Mouse (Mus musculus) T-helper 2 cell (primary cell): ENCODE results near the gene Foxn2.
"Not testable (repeated sequence)": the region's sequence is repeated elsewhere in the genome, so short reads cannot be mapped to it uniquely, and the experiment has no call there.

Experiments used
- in situ Hi-C: fragments of 300-600 bp; cut with MboI, MseI; formaldehyde crosslinking; loops from one replicate; pipeline ENCODE4 v1.15.1; 2025; ENCODE audit warnings: high pct_unique_total_duplicates

Foxn2 gene

DNA sequence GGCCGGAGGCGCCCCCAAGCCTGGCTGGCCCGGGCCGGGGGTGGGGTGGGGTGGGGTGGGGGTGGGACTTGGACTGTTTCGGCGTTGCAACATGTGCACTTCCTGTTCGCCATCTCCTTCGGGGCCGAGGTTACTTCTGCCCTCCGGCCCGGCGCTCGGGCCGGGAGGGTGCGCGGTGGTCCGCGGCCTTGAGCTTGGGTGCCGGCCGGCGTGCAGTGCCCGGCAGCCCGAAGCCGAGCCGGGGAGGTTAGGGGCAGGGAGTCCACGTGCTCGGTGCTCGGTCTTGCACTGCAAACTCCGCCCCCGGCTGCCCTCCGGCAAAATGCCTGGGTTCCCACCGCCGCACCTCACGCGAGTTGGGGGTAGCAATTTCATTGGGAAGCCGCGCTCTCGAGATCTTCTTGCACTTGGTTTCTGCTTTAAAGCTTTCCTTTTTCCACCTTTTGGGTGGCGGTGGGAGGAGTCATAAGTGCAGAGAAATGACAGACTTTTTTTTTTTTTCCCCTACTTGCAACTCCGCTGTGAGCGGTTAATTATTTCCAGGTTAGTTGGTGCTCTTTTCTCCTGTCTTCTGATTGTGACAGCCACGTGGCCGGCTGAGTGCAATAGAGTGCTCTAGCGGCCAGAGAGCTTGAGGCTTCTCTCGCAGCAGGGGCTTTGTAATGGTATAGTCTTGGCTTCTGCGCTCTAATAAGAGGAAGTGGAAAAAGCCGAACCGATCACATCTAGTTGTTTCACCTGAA lies 1.1 kb downstream of the Foxn2 start:
- in situ Hi-C loops, result no loop called here

- in situ Hi-C loops, result no loop called here
Measured at GRCm38 (mm10) chr17:88442661-88443060, 2.1 kb downstream of the Foxn2 start.

GRCm38 (mm10) chr17:88443186-88443585 lies 2.7 kb downstream of the Foxn2 start:
- in situ Hi-C loops, result no loop called here

DNA sequence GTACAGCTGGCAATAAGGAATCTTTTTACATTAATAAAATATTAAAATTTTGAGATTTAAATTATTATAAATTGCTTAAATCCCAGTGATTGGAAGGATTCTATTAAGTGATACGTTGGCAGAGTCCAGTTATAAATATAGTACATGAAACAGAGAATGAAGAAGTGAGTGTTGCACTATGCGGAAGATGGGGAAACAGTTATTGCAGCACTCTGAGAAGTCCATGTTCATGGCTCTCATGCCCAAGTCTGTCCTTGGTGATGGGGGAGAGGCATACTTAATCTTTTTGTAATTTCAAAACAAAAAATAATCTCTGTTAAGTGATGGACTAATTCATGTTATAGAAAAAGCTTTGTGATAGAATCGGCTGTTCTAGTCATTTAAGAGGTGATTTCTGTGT lies 17.6 kb downstream of the Foxn2 start:
- in situ Hi-C loops, result no loop called here

DNA sequence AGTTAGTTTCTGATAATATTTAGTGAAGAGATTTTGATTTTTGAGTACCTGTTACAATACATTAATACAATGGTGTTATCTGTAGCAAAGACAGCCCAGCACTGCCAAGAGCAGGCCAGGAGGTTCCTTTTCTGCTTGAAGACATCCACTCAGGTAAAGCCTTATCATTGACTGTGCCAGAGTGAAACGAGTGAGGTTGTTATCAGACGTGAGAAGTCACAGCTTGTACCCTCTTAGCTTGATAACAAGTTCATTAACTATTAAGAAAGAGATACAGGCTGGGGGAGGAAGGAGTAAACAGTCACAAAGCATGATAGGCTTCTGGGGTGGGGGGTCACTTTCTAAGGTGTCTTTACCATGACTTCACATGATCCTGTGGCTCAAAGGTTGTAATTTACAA lies 19.0 kb downstream of the Foxn2 start:
- in situ Hi-C loops, result no loop called here

GRCm38 (mm10) chr17:88459916-88460901 lies 19.7 kb downstream of the Foxn2 start:
- in situ Hi-C loops, result no loop called here

DNA sequence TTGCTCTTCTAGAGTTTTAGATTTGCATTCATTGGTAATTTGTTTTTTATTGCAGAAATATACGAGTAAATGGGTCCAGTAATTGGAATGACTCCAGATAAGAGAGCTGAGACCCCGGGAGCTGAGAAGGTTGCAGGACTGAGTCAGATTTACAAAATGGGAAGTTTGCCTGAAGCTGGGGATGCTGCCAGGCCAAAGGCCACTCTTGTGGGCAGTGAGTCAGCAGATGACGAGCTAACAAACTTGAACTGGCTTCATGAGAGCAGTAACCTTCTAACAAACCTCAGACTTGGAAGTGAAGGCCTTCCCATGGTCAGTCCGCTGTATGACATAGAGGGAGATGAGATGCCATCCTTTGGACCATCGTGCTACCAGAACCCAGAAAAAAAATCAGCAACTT lies 22.1 kb downstream of the Foxn2 start:
- in situ Hi-C loops, result no loop called here

GRCm38 (mm10) chr17:88466591-88466990 lies 26.1 kb downstream of the Foxn2 start:
- in situ Hi-C loops, result no loop called here

- in situ Hi-C loops, result no loop called here
Measured at GRCm38 (mm10) chr17:88467696-88468095, 27.2 kb downstream of the Foxn2 start.

GRCm38 (mm10) chr17:88468655-88469398 lies 28.3 kb downstream of the Foxn2 start:
- in situ Hi-C loops, result not testable (repeated sequence)

DNA sequence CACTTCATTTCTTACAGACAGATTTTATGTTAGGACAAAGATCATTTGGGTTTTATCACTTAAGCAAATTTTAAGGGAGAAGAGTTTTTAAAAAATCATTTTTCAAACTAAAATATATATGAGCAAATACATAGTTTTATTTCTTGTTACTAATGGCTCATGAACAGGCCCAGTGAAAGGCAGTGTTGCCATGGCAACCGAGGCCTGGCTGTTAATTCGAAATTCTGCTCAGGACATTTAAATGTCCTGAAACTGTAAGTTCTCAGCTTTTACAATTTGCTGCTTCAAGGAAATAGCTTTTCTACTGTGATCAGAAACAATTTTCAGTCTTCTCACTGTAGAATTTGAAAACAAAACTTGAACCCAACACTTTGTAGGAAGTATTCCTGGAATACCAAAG lies 33.3 kb downstream of the Foxn2 start:
- in situ Hi-C loops, result no loop called here

DNA sequence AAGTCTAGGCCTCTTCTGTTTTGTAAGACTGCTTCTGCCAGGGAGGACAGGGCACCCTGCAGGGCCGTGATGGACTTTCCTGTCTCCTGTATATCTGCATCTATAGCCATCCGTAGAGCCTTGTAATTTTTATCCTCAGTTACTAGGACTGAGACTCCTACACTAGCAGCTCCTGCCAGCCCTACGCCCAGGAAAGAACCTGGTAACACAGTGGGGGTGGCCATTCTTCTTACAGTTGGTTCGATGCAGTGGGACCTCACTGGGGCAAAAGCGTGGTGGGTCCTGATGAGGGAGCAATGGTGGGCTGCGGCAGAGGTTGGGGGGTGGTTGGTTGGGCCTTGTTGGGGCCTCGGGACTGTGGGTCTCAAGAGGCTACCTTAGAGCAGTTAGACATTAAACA lies 36.7 kb downstream of the Foxn2 start:
- in situ Hi-C loops, result no loop called here

- in situ Hi-C loops, result no loop called here
Measured at GRCm38 (mm10) chr17:88477699-88478098, 37.2 kb downstream of the Foxn2 start.

- in situ Hi-C loops, result no loop called here
Measured at GRCm38 (mm10) chr17:88479040-88479439, 38.5 kb downstream of the Foxn2 start.

- in situ Hi-C loops, result no loop called here
Measured at GRCm38 (mm10) chr17:88480369-88480768, 39.9 kb downstream of the Foxn2 start.

GRCm38 (mm10) chr17:88481062-88481461 lies 40.6 kb downstream of the Foxn2 start:
- in situ Hi-C loops, result no loop called here

DNA sequence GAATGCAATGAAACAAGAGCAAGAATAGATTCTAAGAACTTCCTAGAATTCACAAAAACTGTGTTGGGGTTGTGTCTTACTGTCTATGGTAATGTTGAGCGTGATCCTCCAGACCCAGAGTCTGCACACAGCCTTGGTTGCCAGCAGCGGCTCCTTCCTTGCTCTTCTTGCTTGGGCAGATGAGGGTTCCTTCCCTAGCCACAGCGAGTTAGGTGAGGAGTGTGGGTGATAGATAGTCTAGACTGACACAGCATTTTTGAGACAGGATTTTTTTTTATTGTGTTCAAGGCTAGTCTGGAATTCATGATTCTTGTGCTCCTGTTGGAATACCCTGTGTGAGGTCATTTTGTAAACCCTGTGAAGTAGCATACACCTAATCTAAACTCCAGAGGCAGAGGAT lies 41.1 kb downstream of the Foxn2 start:
- in situ Hi-C loops, result no loop called here

DNA sequence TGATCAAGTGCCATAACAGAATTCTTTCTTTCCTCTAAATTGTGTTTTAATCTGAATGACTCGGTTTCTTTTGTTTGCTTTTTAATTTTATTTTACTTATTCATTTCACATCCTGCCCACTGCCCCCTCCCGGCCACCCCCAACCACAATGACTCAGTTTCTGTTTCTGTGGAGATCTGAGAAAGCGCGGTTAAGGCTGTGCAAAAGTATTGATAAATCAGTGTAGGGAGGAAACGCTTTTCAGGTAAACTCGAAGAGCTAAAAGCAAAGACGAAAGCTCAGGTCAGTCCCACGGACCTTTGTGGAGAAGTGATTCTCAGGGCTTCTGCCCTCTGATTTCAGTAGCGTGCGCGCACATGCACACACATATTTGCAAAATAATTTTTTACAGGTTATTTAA lies 44.0 kb downstream of the Foxn2 start:
- in situ Hi-C loops, result no loop called here

GRCm38 (mm10) chr17:88484951-88485350 lies 44.4 kb downstream of the Foxn2 start:
- in situ Hi-C loops, result no loop called here

DNA sequence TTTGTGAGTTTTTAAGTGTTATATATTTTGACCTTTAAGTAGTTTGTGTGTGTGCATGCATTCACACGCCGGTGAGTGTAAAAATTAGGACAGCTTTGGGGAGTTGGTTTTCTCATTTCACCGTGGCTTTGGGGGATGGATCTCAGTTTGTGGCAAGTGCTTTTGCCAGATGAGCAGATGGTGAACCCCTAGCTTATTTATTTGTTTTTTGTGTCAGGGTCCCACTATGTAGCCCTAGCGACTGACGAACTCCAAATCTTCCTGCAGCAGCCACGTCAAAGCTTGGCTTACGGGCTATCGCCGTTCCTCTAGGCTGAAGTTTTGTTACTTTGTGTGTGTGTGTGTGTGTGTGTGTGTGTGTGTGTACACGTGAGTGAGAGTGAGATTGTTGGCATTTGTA lies 50.0 kb downstream of the Foxn2 start:
- in situ Hi-C loops, result no loop called here

DNA sequence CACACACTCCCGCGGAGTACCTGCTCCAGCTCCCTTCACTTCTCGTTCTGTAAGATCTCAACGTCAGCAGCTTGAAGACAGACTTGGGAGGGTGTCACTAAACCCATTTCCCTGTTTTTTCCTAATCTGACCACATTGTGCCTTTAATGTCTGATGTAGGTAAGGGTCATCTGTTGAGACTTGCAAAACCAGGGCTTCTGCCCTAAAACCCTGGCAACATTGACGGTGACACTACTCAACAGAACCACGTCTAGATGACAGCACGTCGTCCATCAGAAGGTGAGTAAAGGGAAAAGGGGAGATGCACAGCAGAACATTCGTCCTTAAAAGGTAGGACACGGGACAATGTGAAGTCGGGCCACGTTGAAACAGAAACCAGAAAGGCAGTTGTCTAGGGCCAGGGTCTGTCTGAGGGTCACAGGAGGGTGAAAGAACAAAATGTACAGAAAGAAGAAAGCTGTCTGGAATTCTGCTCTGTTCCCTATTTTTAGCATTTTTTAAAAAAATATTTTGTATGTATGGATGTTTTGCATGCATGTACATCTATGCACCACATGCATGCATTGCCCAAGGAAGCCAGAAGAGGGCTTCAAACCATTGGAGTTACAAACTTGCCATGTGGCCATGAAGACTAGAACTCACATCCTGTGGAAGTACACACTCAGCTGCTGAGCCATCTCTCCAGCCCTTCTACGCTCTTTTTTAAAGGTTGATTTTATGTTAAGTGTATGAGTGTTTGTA lies 51.0 kb downstream of the Foxn2 start:
- in situ Hi-C loops, result no loop called here
